Mouse (Mus musculus): ENCODE measurements around the gene Phc1.
A peak's percentile ranks its signal among the peaks of the same experiment; 100 is the strongest.

- peak; percentile 48 for TF ChIP-seq CTCF (IDR thresholded peaks at IDR 0.05)
- no peak for TF ChIP-seq EP300 (IDR thresholded peaks at IDR 0.05)
Measured at GRCm38 (mm10) chr6:122339648-122340341, 566 bp downstream of the Phc1 start.
